Mouse (Mus musculus) midbrain, postnatal 0 days (tissue): Measurements from ENCODE around the gene Cpeb3. TPM values are rescaled to one million over a fixed set of nuclear protein-coding genes. Genes with fewer than 3 reads are reported as not detected.

Experiments
- ATAC-seq: fragments of 200-750 bp; cut with Nextera tagmentation; 2 replicates; pipeline ENCODE4 v1.8.0; 2017; ENCODE audit warnings: moderate number of reproducible peaks, mild to moderate bottlenecking, moderate TSS enrichment, moderate library complexity; ENCODE audit not compliant: low FRiP score
- DNase-seq: peaks from one replicate; pipeline ENCODE4 v3.0.0-alpha.2; 2015; ENCODE audit warnings: low spot score
- H3K27ac ChIP-seq: fragments of 300-500 bp; sonication (generic); 2 replicates; pipeline ENCODE4 v1.5.1; 2014; ENCODE audit warnings: low read depth, mild to moderate bottlenecking, low read length, mixed read lengths
- H3K27me3 ChIP-seq: fragments of 300-500 bp; sonication (generic); 2 replicates; pipeline ENCODE4 v1.6.1; 2014; ENCODE audit warnings: low read length, control low read depth, mixed read lengths; ENCODE audit not compliant: insufficient read depth
- H3K36me3 ChIP-seq: fragments of 300-500 bp; sonication (generic); 2 replicates; pipeline ENCODE4 v1.6.1; 2014; ENCODE audit warnings: low read length, control low read depth, mixed read lengths; ENCODE audit not compliant: insufficient read depth
- H3K4me1 ChIP-seq: fragments of 300-500 bp; sonication (generic); 2 replicates; pipeline ENCODE4 v1.6.1; 2014; ENCODE audit warnings: mild to moderate bottlenecking, control low read depth, antibody characterized with exemption, low read length, mixed read lengths; ENCODE audit not compliant: insufficient read depth
- H3K4me2 ChIP-seq: fragments of 300-500 bp; sonication (generic); 2 replicates; pipeline ENCODE4 v1.6.1; 2014; ENCODE audit warnings: low read depth, mild to moderate bottlenecking, low read length, mixed read lengths; ENCODE audit not compliant: poor library complexity, severe bottlenecking
- H3K4me3 ChIP-seq: fragments of 300-500 bp; sonication (generic); 2 replicates; pipeline ENCODE4 v1.5.1; 2014; ENCODE audit warnings: low read depth, mild to moderate bottlenecking, low read length, moderate library complexity
- H3K9ac ChIP-seq: fragments of 300-500 bp; sonication (generic); replicated peaks from 2 replicates; pipeline ENCODE4 v1.6.1; 2014; ENCODE audit warnings: mild to moderate bottlenecking, low read length, moderate library complexity, mixed read lengths; ENCODE audit not compliant: poor library complexity, severe bottlenecking
- H3K9me3 ChIP-seq: fragments of 300-500 bp; sonication (generic); 2 replicates; pipeline ENCODE4 v1.6.1; 2016; ENCODE audit warnings: low read length, control low read depth
- CTCF ChIP-seq: IDR thresholded peaks from 2 replicates; pipeline ENCODE4 v1.5.1; 2016; ENCODE audit warnings: antibody characterized with exemption, mild to moderate bottlenecking
- WGBS: fragments of 180-500 bp; shearing (Covaris S2); extraction: QIAGEN DNeasy Blood & Tissue Kit; methylation state at CpG from one replicate; pipeline ENCODE4 v1.1.7; 2014; 5-methylcytosine and 5-hydroxymethylcytosine counted together
- polyA plus RNA-seq: library from polyadenylated mRNA; unstranded; fragments of >200 nt; fragmentation: Nextera tagmentation; extraction: Ambion mirVana; gene quantifications from 2 replicates; pipeline ENCODE4 v1.2.1, GENCODE M21; 2015
- total RNA-seq: library from RNA; depleted of rRNA; stranded (reverse); fragments of >200 nt; gene quantifications from 2 replicates; pipeline ENCODE4 v1.2.3, GENCODE M21; 2014; rRNA removed

Cpeb3 gene
- total and polyA plus RNA-seq, 2 experiments from 2014 or later: 11.2 to 35.4 TPM

- 0 out of 2 replicates have a peak, but pooled peaks cover 4% of the 10 kb centered on the region for H3K36me3 ChIP-seq
- ATAC-seq: no peak
- no peak overlapping the region for H3K9ac ChIP-seq
- peaks cover 3% of the 10 kb centered on the region; the same call in 1 of the 2 replicates for H3K4me1 ChIP-seq
- TF ChIP-seq CTCF: no peak
- no peaks in the 10 kb centered on the region for H3K27me3 ChIP-seq
- 95% methylated on average over 6 of the region's 6 CpGs for WGBS
- no peak overlapping the region for H3K27ac ChIP-seq
- no peak overlapping the region for H3K4me3 ChIP-seq
- 0 out of 2 replicates have a peak, but pooled peaks cover 4% of the 10 kb centered on the region for H3K9me3 ChIP-seq
- DNase-seq: no peak
- no peak overlapping the region for H3K4me2 ChIP-seq
These were observed 191.5 kb downstream of the Cpeb3 start for GRCm38 (mm10) chr19:37016890-37017289.

- TF ChIP-seq CTCF: no peak
- peaks cover 3% of the 10 kb centered on the region; the same call in 1 of the 2 replicates for H3K4me1 ChIP-seq
These were observed 194.0 kb downstream of the Cpeb3 start for GRCm38 (mm10) chr19:37014173-37014939.

GRCm38 (mm10) chr19:37013461-37013860, 194.9 kb downstream of the Cpeb3 start:
- WGBS: 93% methylated on average over 6 of the region's 6 CpGs
- H3K27ac ChIP-seq: no peak overlapping the region
- H3K4me3 ChIP-seq: no peak overlapping the region
- H3K9me3 ChIP-seq: 0 out of 2 replicates have a peak, but pooled peaks cover 4% of the 10 kb centered on the region
- no peak for TF ChIP-seq CTCF
- ATAC-seq (no peak), DNase-seq (no peak)
- H3K4me1 ChIP-seq: peaks cover 1% of the 10 kb centered on the region; the same call in 1 of the 2 replicates
- H3K36me3 ChIP-seq: peaks cover 24% of the 10 kb centered on the region
- H3K9ac ChIP-seq: no peak overlapping the region
- no peak overlapping the region for H3K4me2 ChIP-seq
- H3K27me3 ChIP-seq: no peaks in the 10 kb centered on the region

More at GRCm38 (mm10) chr19:37014173-37014939, 194.0 kb downstream of the Cpeb3 start:
- Histone ChIP-seq H3K4me2 (no peak overlapping the region), H3K27ac (no peak overlapping the region), H3K27me3 (no peaks in the 10 kb centered on the region), H3K4me3 (no peak overlapping the region), H3K9ac (no peak overlapping the region), H3K36me3 (peaks cover 24% of the 10 kb centered on the region), H3K9me3 (0 out of 2 replicates have a peak, but pooled peaks cover 4% of the 10 kb centered on the region)
- WGBS: 89% methylated on average over 8 of the region's 8 CpGs
- no peak for ATAC-seq
- DNase-seq: no peak

- no peak for ATAC-seq
- H3K4me1 ChIP-seq: no peaks in the 10 kb centered on the region
- H3K4me3 ChIP-seq: no peak overlapping the region
- no peak overlapping the region for H3K27ac ChIP-seq
- no peaks in the 10 kb centered on the region for H3K9me3 ChIP-seq
- H3K27me3 ChIP-seq: no peaks in the 10 kb centered on the region
- no peak overlapping the region for H3K9ac ChIP-seq
- no peak overlapping the region for H3K4me2 ChIP-seq
- no peak for TF ChIP-seq CTCF
- H3K36me3 ChIP-seq: peaks cover 32% of the 10 kb centered on the region
- DNase-seq: no peak
- 94% methylated on average over 3 of the region's 3 CpGs for WGBS
These were observed 198.5 kb downstream of the Cpeb3 start for GRCm38 (mm10) chr19:37009878-37010281.

GRCm38 (mm10) chr19:37004557-37004956, 203.8 kb downstream of the Cpeb3 start:
- ATAC-seq: no peak
- no peak for TF ChIP-seq CTCF

More at GRCm38 (mm10) chr19:37004557-37004956, 203.8 kb downstream of the Cpeb3 start:
- no peak for DNase-seq
- no peak overlapping the region for H3K27ac ChIP-seq
- H3K4me3 ChIP-seq: no peak overlapping the region
- H3K9ac ChIP-seq: no peak overlapping the region
- H3K9me3 ChIP-seq: no peaks in the 10 kb centered on the region
- 90% methylated on average over 5 of the region's 5 CpGs for WGBS
- H3K27me3 ChIP-seq: no peaks in the 10 kb centered on the region
- H3K36me3 ChIP-seq: peaks cover 41% of the 10 kb centered on the region
- H3K4me2 ChIP-seq: no peak overlapping the region
- H3K4me1 ChIP-seq: no peaks in the 10 kb centered on the region

Other genes with a start within 250 kb of the Cpeb3 start
- 79.9 and 83.1 TPM in 2 replicates for gene March5, start 1.1 kb downstream of the Cpeb3 start, total RNA-seq
- gene March5, start 1.1 kb downstream of the Cpeb3 start, polyA plus RNA-seq: 89.0 and 97.0 TPM in 2 replicates
- gene Ide, start 129.3 kb upstream of the Cpeb3 start, total RNA-seq: 31.5 and 32.5 TPM in 2 replicates
- gene Ide, start 129.3 kb upstream of the Cpeb3 start, polyA plus RNA-seq: 33.2 and 36.2 TPM in 2 replicates
- gene Kif11, start 167.8 kb upstream of the Cpeb3 start, total RNA-seq: 6.2 and 7.5 TPM in 2 replicates
- gene Kif11, start 167.8 kb upstream of the Cpeb3 start, polyA plus RNA-seq: 2.9 and 3.3 TPM in 2 replicates
- 0.80 and 0.99 TPM in 2 replicates for gene Hhex, start 226.2 kb upstream of the Cpeb3 start, total RNA-seq
- gene Hhex, start 226.2 kb upstream of the Cpeb3 start, polyA plus RNA-seq: 2.8 and 3.5 TPM in 2 replicates